Mouse (Mus musculus) lung, embryonic 14.5 days (tissue): ENCODE measurements around the gene Gpr4. TPM values are rescaled to one million over a fixed set of nuclear protein-coding genes. Genes with fewer than 3 reads are reported as not detected.

Source experiments
- ATAC-seq: fragments of 200-750 bp; cut with Nextera tagmentation; 2 replicates; pipeline ENCODE4 v1.8.0; 2017; ENCODE audit warnings: mild to moderate bottlenecking, moderate TSS enrichment, moderate library complexity; ENCODE audit not compliant: insufficient read depth
- DNase-seq: peaks from one replicate; pipeline ENCODE4 v3.0.0-alpha.2; 2015
- H3K27ac ChIP-seq: fragments of 300-500 bp; sonication (generic); 2 replicates; pipeline ENCODE4 v1.5.1; 2014; ENCODE audit warnings: low read depth, mild to moderate bottlenecking, moderate library complexity
- H3K27me3 ChIP-seq: fragments of 300-500 bp; sonication (generic); 2 replicates; pipeline ENCODE4 v1.6.1; 2014; ENCODE audit warnings: low read length, control low read depth; ENCODE audit not compliant: insufficient read depth
- H3K36me3 ChIP-seq: fragments of 300-500 bp; sonication (generic); 2 replicates; pipeline ENCODE4 v1.6.1; 2014; ENCODE audit warnings: control low read depth; ENCODE audit not compliant: insufficient read depth
- H3K4me1 ChIP-seq: fragments of 300-500 bp; sonication (generic); 2 replicates; pipeline ENCODE4 v1.6.1; 2014; ENCODE audit warnings: antibody characterized with exemption, control low read depth; ENCODE audit not compliant: insufficient read depth
- H3K4me2 ChIP-seq: fragments of 300-500 bp; sonication (generic); 2 replicates; pipeline ENCODE4 v1.6.1; 2014; ENCODE audit warnings: mild to moderate bottlenecking
- H3K4me3 ChIP-seq: fragments of 300-500 bp; sonication (generic); 2 replicates; pipeline ENCODE4 v1.5.1; 2014; ENCODE audit warnings: low read depth, low read length
- H3K9ac ChIP-seq: fragments of 300-500 bp; sonication (generic); 2 replicates; pipeline ENCODE4 v1.6.1; 2014
- H3K9me3 ChIP-seq: fragments of 300-500 bp; sonication (generic); 2 replicates; pipeline ENCODE4 v1.6.1; 2016; ENCODE audit warnings: low read depth, low read length, control low read depth
- CTCF ChIP-seq: IDR thresholded peaks from 2 replicates; pipeline ENCODE4 v1.5.1; 2016; ENCODE audit warnings: antibody characterized with exemption, low read depth
- WGBS: fragments of 180-500 bp; shearing (Covaris S2); extraction: QIAGEN DNeasy Blood & Tissue Kit; methylation state at CpG from one replicate; pipeline ENCODE4 v1.1.7; 2014; 5-methylcytosine and 5-hydroxymethylcytosine counted together
- polyA plus RNA-seq: library from polyadenylated mRNA; unstranded; fragments of >200 nt; fragmentation: Nextera tagmentation; extraction: Ambion mirVana; gene quantifications from 2 replicates; pipeline ENCODE4 v1.2.1, GENCODE M21; 2014

Gene Gpr4
- polyA plus RNA-seq, 1 experiment from 2014 or later = 2.2 TPM

GRCm38 (mm10) chr7:19217492-19217891, 5.2 kb downstream of the Gpr4 start:
- H3K27ac ChIP-seq = no peak overlapping the region
- TF ChIP-seq CTCF = no peak
- no peaks in the 10 kb centered on the region for H3K27me3 ChIP-seq
- H3K4me1 ChIP-seq = no peaks in the 10 kb centered on the region
- H3K36me3 ChIP-seq = no peaks in the 10 kb centered on the region
- WGBS = 31% methylated on average over 5 of the region's 5 CpGs
- H3K4me3 ChIP-seq = no peak overlapping the region
- no peak overlapping the region for H3K9ac ChIP-seq
- no peak for ATAC-seq
- no peak overlapping the region for H3K4me2 ChIP-seq
- peak; percentile 43 for DNase-seq
- H3K9me3 ChIP-seq = no peaks in the 10 kb centered on the region

- Histone ChIP-seq H3K9me3 (no peaks in the 10 kb centered on the region), H3K4me3 (no peak overlapping the region), H3K9ac (no peak overlapping the region), H3K4me1 (no peaks in the 10 kb centered on the region), H3K36me3 (no peaks in the 10 kb centered on the region), H3K27ac (no peak overlapping the region), H3K27me3 (no peaks in the 10 kb centered on the region), H3K4me2 (no peak overlapping the region)
- DNase-seq (peak; percentile 41), ATAC-seq (peak; percentile 55)
- 8% methylated on average over 2 of the region's 3 CpGs for WGBS
- no peak for TF ChIP-seq CTCF
These were observed 5.6 kb downstream of the Gpr4 start for GRCm38 (mm10) chr7:19217944-19218343.

GRCm38 (mm10) chr7:19220061-19220460, 7.7 kb downstream of the Gpr4 start:
- Histone ChIP-seq H3K36me3 (no peaks in the 10 kb centered on the region), H3K4me2 (no peak overlapping the region), H3K9ac (no peak overlapping the region), H3K27me3 (no peaks in the 10 kb centered on the region), H3K4me3 (no peak overlapping the region), H3K9me3 (no peaks in the 10 kb centered on the region), H3K27ac (no peak overlapping the region), H3K4me1 (no peaks in the 10 kb centered on the region)
- ATAC-seq (no peak), DNase-seq (no peak)
- WGBS = 69% methylated on average over 3 of the region's 3 CpGs
- TF ChIP-seq CTCF = 0 out of 2 replicates have a peak, but pooled peaks have one; percentile 11

GRCm38 (mm10) chr7:19222189-19222588, 9.9 kb downstream of the Gpr4 start:
- Histone ChIP-seq H3K4me2 (no peak overlapping the region), H3K9me3 (no peaks in the 10 kb centered on the region), H3K36me3 (no peaks in the 10 kb centered on the region), H3K27me3 (no peaks in the 10 kb centered on the region), H3K4me3 (no peak overlapping the region), H3K4me1 (peaks cover 6% of the 10 kb centered on the region), H3K27ac (no peak overlapping the region), H3K9ac (no peak overlapping the region)
- WGBS = 91% methylated on average over 16 of the region's 16 CpGs
- no peak for DNase-seq
- no peak for TF ChIP-seq CTCF
- no peak for ATAC-seq

GRCm38 (mm10) chr7:19222875-19223274, 10.5 kb downstream of the Gpr4 start:
- DNase-seq = no peak
- WGBS = 85% methylated on average over 14 of the region's 14 CpGs
- TF ChIP-seq CTCF = no peak
- no peak for ATAC-seq
- Histone ChIP-seq H3K4me3 (no peak overlapping the region), H3K9ac (no peak overlapping the region), H3K36me3 (no peaks in the 10 kb centered on the region), H3K9me3 (no peaks in the 10 kb centered on the region), H3K4me2 (no peak overlapping the region), H3K4me1 (peaks cover 6% of the 10 kb centered on the region), H3K27me3 (no peaks in the 10 kb centered on the region), H3K27ac (no peak overlapping the region)

- H3K9ac ChIP-seq = no peak overlapping the region
- ATAC-seq (no peak), DNase-seq (no peak)
- no peak overlapping the region for H3K4me2 ChIP-seq
- H3K9me3 ChIP-seq = no peaks in the 10 kb centered on the region
- H3K4me1 ChIP-seq = peaks cover 12% of the 10 kb centered on the region
- no peak for TF ChIP-seq CTCF
- no peak overlapping the region for H3K27ac ChIP-seq
- H3K4me3 ChIP-seq = no peak overlapping the region
- WGBS = 76% methylated on average over 4 of the region's 4 CpGs
- no peaks in the 10 kb centered on the region for H3K36me3 ChIP-seq
- no peaks in the 10 kb centered on the region for H3K27me3 ChIP-seq
These were observed 12.6 kb downstream of the Gpr4 start for GRCm38 (mm10) chr7:19224933-19225332.

- Histone ChIP-seq H3K4me2 (peak overlapping the region; percentile 95), H3K4me3 (peak overlapping the region; percentile 70), H3K27ac (peak overlapping the region; percentile 97), H3K4me1 (peaks cover 14% of the 10 kb centered on the region), H3K36me3 (no peaks in the 10 kb centered on the region), H3K27me3 (no peaks in the 10 kb centered on the region), H3K9me3 (no peaks in the 10 kb centered on the region), H3K9ac (peak overlapping the region; percentile 77)
- ATAC-seq = peak; percentile 22
- peak; percentile 75 for DNase-seq
- 10% methylated on average over 20 of the region's 20 CpGs for WGBS
- TF ChIP-seq CTCF = no peak
These were observed 14.8 kb downstream of the Gpr4 start for GRCm38 (mm10) chr7:19226817-19227797.
